Mouse (Mus musculus) thymus, adult 2 months (tissue): ENCODE data around the gene H2-D1. TPM values are rescaled to one million over a fixed set of nuclear protein-coding genes. Genes with fewer than 3 reads are reported as not detected.

Experiments
- DNase-seq: peaks from one replicate; pipeline ENCODE4 v3.0.0; 2021
- H3K27ac ChIP-seq: fragments of 200-500 bp; 2 replicates; pipeline ENCODE4 v1.5.1; 2012; ENCODE audit warnings: low read length, control low read depth; ENCODE audit not compliant: control insufficient read depth, insufficient read depth
- H3K27me3 ChIP-seq: fragments of 200-500 bp; 2 replicates; pipeline ENCODE4 v1.6.1; 2012; ENCODE audit warnings: mild to moderate bottlenecking, low read length, moderate library complexity, mixed read lengths; ENCODE audit not compliant: control insufficient read depth, insufficient read depth
- H3K36me3 ChIP-seq: fragments of 200-500 bp; 2 replicates; pipeline ENCODE4 v1.6.1; 2012; ENCODE audit warnings: mild to moderate bottlenecking, low read length, moderate library complexity; ENCODE audit not compliant: control insufficient read depth, insufficient read depth
- H3K4me1 ChIP-seq: fragments of 200-500 bp; replicated peaks from 2 replicates; pipeline ENCODE4 v1.6.1; 2012; ENCODE audit warnings: low read length; ENCODE audit not compliant: control insufficient read depth, insufficient read depth
- H3K4me3 ChIP-seq: fragments of 200-500 bp; 2 replicates; pipeline ENCODE4 v1.5.1; 2012; ENCODE audit warnings: mild to moderate bottlenecking, low read length, control low read depth, moderate library complexity; ENCODE audit not compliant: control insufficient read depth, insufficient read depth
- CTCF ChIP-seq: fragments of 200-500 bp; IDR thresholded peaks from 2 replicates; pipeline ENCODE4 v1.5.1; 2012; ENCODE audit warnings: mild to moderate bottlenecking, control low read depth, low read length, moderate library complexity, borderline replicate concordance; ENCODE audit not compliant: control insufficient read depth, poor library complexity, insufficient read depth; ENCODE audit errors: extremely low read depth
- POLR2A ChIP-seq: fragments of 200-500 bp; IDR thresholded peaks from 2 replicates; pipeline ENCODE4 v1.6.1; 2012; ENCODE audit warnings: mild to moderate bottlenecking, low read length, control low read depth, moderate library complexity; ENCODE audit not compliant: control insufficient read depth, poor library complexity, insufficient read depth; ENCODE audit errors: extremely low read depth
- WGBS: fragments of 180-500 bp; shearing (Covaris S2); methylation state at CpG from one replicate; pipeline ENCODE4 v1.1.7; 2018; 5-methylcytosine and 5-hydroxymethylcytosine counted together
- polyA plus RNA-seq: library from polyadenylated mRNA; depleted of rRNA; stranded (reverse); fragments of >200 nt; gene quantifications from 2 replicates; pipeline ENCODE4 v1.2.3, GENCODE M21; 2012

H2-D1 gene
- polyA plus RNA-seq, 1 experiment, result 1,061 TPM

- Histone ChIP-seq H3K4me1 (peaks cover 8% of the 10 kb centered on the region), H3K27me3 (no peaks in the 10 kb centered on the region), H3K36me3 (peaks cover 81% of the 10 kb centered on the region), H3K27ac (no peak overlapping the region), H3K4me3 (no peak overlapping the region)
- TF ChIP-seq POLR2A, result no peak
- TF ChIP-seq CTCF, result no peak
- no peak for DNase-seq
- WGBS, result 95% methylated on average over 3 of the region's 3 CpGs
Measured at GRCm38 (mm10) chr17:35250348-35251120, 12.0 kb upstream of the H2-D1 start.

GRCm38 (mm10) chr17:35251162-35251719 is 11.3 kb upstream of the H2-D1 start:
- WGBS, result 88% methylated on average over 15 of the region's 15 CpGs
- no peak for DNase-seq

DNA sequence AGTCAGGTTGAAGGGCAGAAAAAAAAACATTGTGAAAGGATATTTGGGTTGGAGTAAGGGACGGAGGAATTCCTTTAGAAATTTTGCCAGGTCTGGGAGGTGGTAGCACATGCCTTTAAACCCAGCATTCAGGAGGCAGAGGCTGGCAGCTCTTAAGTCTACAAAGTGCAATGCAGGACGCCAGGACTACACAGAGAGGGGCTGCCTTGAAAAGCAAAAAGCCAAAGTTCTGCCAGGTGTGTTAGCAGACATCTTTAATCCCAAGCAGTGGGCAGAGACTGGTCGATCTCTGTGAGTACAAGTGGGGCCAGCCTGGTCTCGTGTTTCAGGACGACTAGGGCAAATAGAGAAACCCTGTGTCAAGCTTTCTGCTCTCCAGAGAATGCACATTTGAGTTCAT is 10.5 kb upstream of the H2-D1 start:
- no peaks in the 10 kb centered on the region for H3K4me1 ChIP-seq
- no peak overlapping the region for H3K4me3 ChIP-seq
- H3K27me3 ChIP-seq, result no peaks in the 10 kb centered on the region
- TF ChIP-seq CTCF, result no peak
- 94% methylated on average over 5 of the region's 5 CpGs for WGBS
- H3K27ac ChIP-seq, result no peak overlapping the region
- DNase-seq, result no peak
- H3K36me3 ChIP-seq, result peaks cover 66% of the 10 kb centered on the region

More at GRCm38 (mm10) chr17:35251162-35251719, 11.3 kb upstream of the H2-D1 start:
- TF ChIP-seq POLR2A (no peak), CTCF (no peak)
- H3K27me3 ChIP-seq, result no peaks in the 10 kb centered on the region
- peaks cover 74% of the 10 kb centered on the region for H3K36me3 ChIP-seq
- H3K4me1 ChIP-seq, result peaks cover 4% of the 10 kb centered on the region
- no peak overlapping the region for H3K27ac ChIP-seq
- no peak overlapping the region for H3K4me3 ChIP-seq

- Histone ChIP-seq H3K36me3 (peaks cover 59% of the 10 kb centered on the region), H3K27ac (no peak overlapping the region), H3K27me3 (no peaks in the 10 kb centered on the region), H3K4me1 (0 out of 2 replicates have a peak, but pooled peaks cover under 1% of the 10 kb centered on the region), H3K4me3 (no peak overlapping the region)
- TF ChIP-seq POLR2A (no peak), CTCF (no peak)
- no peak for DNase-seq
- 93% methylated on average over 18 of the region's 18 CpGs for WGBS
Measured at GRCm38 (mm10) chr17:35252619-35253292, 9.8 kb upstream of the H2-D1 start.

DNA sequence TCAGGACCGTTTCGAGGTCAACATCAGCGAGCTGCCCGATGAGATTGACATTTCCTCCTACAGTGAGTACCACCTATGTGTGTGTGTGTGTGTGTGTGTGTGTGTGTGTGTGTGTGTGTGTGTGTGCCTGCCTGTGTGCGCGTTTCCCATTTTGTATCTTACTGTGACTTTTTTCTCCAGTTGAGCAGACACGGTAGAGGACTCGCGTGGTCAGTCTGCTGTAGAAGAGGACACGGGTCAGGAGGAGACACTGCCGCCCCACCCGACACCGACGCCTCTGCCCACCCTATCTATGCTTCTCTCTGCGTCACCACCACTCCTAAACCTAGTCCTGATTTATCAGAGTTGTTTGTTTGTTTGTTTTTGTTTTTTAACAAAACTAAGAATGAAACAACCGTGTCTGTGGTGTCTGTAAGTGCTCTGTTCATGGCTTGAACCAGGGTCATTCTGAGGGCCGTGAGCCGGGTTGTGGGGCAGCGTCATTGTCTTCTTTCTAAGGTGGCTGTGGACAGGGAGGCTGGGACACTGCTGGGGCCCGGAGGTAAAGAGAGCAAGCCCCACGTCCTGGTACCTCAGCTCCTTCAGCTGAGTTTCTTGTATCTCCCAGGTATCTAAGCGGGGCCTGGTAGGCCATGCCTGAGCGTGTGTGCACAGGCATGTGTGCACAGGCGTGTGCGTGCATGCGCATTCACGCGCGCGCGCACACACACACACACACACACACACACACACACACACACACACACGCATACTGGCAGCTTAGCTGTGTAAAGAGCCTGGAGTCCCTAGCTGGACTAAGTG is 9.0 kb upstream of the H2-D1 start:
- Histone ChIP-seq H3K4me1 (0 out of 2 replicates have a peak, but pooled peaks cover 4% of the 10 kb centered on the region), H3K27ac (no peak overlapping the region), H3K27me3 (no peaks in the 10 kb centered on the region), H3K4me3 (no peak overlapping the region), H3K36me3 (peaks cover 51% of the 10 kb centered on the region)
- TF ChIP-seq CTCF (no peak), POLR2A (no peak)
- no peak for DNase-seq
- 93% methylated on average over 32 of the region's 32 CpGs for WGBS
